Mouse (Mus musculus) right cerebral cortex, postnatal 14 days (tissue): Measurements from ENCODE around the gene Stk39.

Experiments
- DNase-seq: peaks from one replicate; pipeline ENCODE4 v3.0.0; 2022

Gene Stk39

GRCm38 (mm10) chr2:68215176-68215575 is 256.9 kb downstream of the Stk39 start:
- DNase-seq: no peak

- no peak for DNase-seq
Measured at GRCm38 (mm10) chr2:68214400-68214799, 257.7 kb downstream of the Stk39 start.

GRCm38 (mm10) chr2:68211443-68211842 is 260.6 kb downstream of the Stk39 start:
- no peak for DNase-seq

GRCm38 (mm10) chr2:68196245-68196644 is 275.8 kb downstream of the Stk39 start:
- DNase-seq: no peak

- no peak for DNase-seq
Measured at GRCm38 (mm10) chr2:68194444-68194843, 277.6 kb downstream of the Stk39 start.

GRCm38 (mm10) chr2:68193465-68193837 is 278.6 kb downstream of the Stk39 start:
- DNase-seq: no peak

GRCm38 (mm10) chr2:68192605-68193464 is 279.2 kb downstream of the Stk39 start:
- DNase-seq: no peak

- no peak for DNase-seq
Measured at GRCm38 (mm10) chr2:68176425-68176824, 295.6 kb downstream of the Stk39 start.

GRCm38 (mm10) chr2:68171306-68171705 is 300.8 kb downstream of the Stk39 start:
- no peak for DNase-seq

- DNase-seq: no peak
Measured at GRCm38 (mm10) chr2:68162012-68162411, 310.1 kb downstream of the Stk39 start.

- DNase-seq: no peak
Measured at GRCm38 (mm10) chr2:68160566-68160965, 311.5 kb downstream of the Stk39 start.
